Mouse (Mus musculus): Measurements from ENCODE around the gene Rnf224.

DNA sequence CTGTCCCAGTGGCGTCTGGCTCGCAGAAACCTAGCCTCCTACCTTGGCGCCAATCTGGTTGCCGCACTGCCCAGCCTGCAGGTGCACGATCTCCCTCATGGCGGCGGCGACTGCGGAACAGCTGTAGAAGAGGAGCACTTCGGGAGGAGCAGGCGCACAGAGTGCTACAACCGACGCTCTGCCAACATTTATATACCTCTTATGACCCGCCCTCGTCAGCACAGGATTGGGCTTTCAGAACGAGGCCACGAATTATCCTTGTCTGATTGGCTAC lies 12.2 kb downstream of the Rnf224 start, which contains the start of gene Tubb4b:
- TF ChIP-seq GATA1 (IDR thresholded peaks at IDR 0.05; ENCODE audit: low read length), result no peak
- TF ChIP-seq TAL1 (IDR thresholded peaks at IDR 0.05; ENCODE audit: low read length), result no peak

All from erythroblast, embryonic 14.5 days (primary cell).